Mouse (Mus musculus) cortical plate, adult 2 months (tissue): ENCODE measurements around the gene Hist4h4. TPM values are rescaled to one million over a fixed set of nuclear protein-coding genes. Genes with fewer than 3 reads are reported as not detected.
A peak's percentile ranks its signal among the peaks of the same experiment; 100 is the strongest.
"Not testable (repeated sequence)": the region's sequence is repeated elsewhere in the genome, so short reads cannot be mapped to it uniquely, and the experiment has no call there.

Experiments used
- H3K27ac ChIP-seq: fragments of 200-500 bp; 2 replicates; pipeline ENCODE4 v1.5.1; 2012; ENCODE audit warnings: low read length, control low read depth, inconsistent platforms; ENCODE audit not compliant: insufficient read depth
- H3K4me1 ChIP-seq: fragments of 200-500 bp; 2 replicates; pipeline ENCODE4 v1.6.1; 2011; ENCODE audit warnings: low read length; ENCODE audit not compliant: control insufficient read depth, insufficient read depth
- H3K4me3 ChIP-seq: fragments of 200-500 bp; 2 replicates; pipeline ENCODE4 v1.5.1; 2011; ENCODE audit warnings: mild to moderate bottlenecking, low read length, control low read depth; ENCODE audit not compliant: insufficient read depth
- CTCF ChIP-seq: fragments of 200-500 bp; IDR thresholded peaks from 2 replicates; pipeline ENCODE4 v1.5.1; 2011; ENCODE audit warnings: mild to moderate bottlenecking, control low read depth, low read length; ENCODE audit not compliant: insufficient read depth; ENCODE audit errors: extremely low read depth
- POLR2A ChIP-seq: fragments of 200-500 bp; IDR thresholded peaks from 2 replicates; pipeline ENCODE4 v1.6.1; 2011; ENCODE audit warnings: mild to moderate bottlenecking, low read length, control low read depth; ENCODE audit not compliant: insufficient read depth; ENCODE audit errors: extremely low read depth
- polyA plus RNA-seq: library from polyadenylated mRNA; depleted of rRNA; stranded (reverse); fragments of >200 nt; gene quantifications from 2 replicates; pipeline ENCODE4 v1.2.3, GENCODE M21; 2012

Gene Hist4h4
- polyA plus RNA-seq, 1 experiment, result 1.1 TPM

GRCm38 (mm10) chr6:136806819-136807218 is 2.6 kb upstream of the Hist4h4 start:
- TF ChIP-seq POLR2A, result no peak
- no peak for TF ChIP-seq CTCF
- no peak overlapping the region for H3K4me3 ChIP-seq
- no peaks in the 10 kb centered on the region for H3K4me1 ChIP-seq
- no peak overlapping the region for H3K27ac ChIP-seq

- H3K4me3 ChIP-seq, result no peak overlapping the region
- TF ChIP-seq POLR2A, result no peak
- TF ChIP-seq CTCF, result no peak
- no peak overlapping the region for H3K27ac ChIP-seq
- no peaks in the 10 kb centered on the region for H3K4me1 ChIP-seq
Observed at GRCm38 (mm10) chr6:136805409-136805775, 1.2 kb upstream of the Hist4h4 start.

GRCm38 (mm10) chr6:136804705-136805408 is 642 bp upstream of the Hist4h4 start:
- Histone ChIP-seq H3K27ac (no peak overlapping the region; the same call in 1 of the 2 replicates), H3K4me1 (no peaks in the 10 kb centered on the region), H3K4me3 (peak overlapping the region; percentile 88; the same call in 1 of the 2 replicates)
- no peak for TF ChIP-seq POLR2A
- no peak for TF ChIP-seq CTCF

GRCm38 (mm10) chr6:136803093-136803738 is 999 bp downstream of the Hist4h4 start:
- H3K27ac ChIP-seq, result no peak overlapping the region
- TF ChIP-seq POLR2A (no peak), CTCF (no peak)
- peak overlapping the region; percentile 88 for H3K4me3 ChIP-seq
- H3K4me1 ChIP-seq, result no peaks in the 10 kb centered on the region

- Histone ChIP-seq H3K27ac (no peak overlapping the region), H3K4me3 (no peak overlapping the region), H3K4me1 (no peaks in the 10 kb centered on the region)
- TF ChIP-seq CTCF, result no peak
- no peak for TF ChIP-seq POLR2A
Observed at GRCm38 (mm10) chr6:136801274-136801673, 2.9 kb downstream of the Hist4h4 start.

- Histone ChIP-seq H3K4me3 (no peak overlapping the region), H3K4me1 (no peaks in the 10 kb centered on the region), H3K27ac (no peak overlapping the region)
- TF ChIP-seq POLR2A (no peak), CTCF (no peak)
Observed at GRCm38 (mm10) chr6:136800710-136801109, 3.5 kb downstream of the Hist4h4 start.

GRCm38 (mm10) chr6:136797874-136798693 is 6.1 kb downstream of the Hist4h4 start:
- not testable (repeated sequence) for H3K4me1 ChIP-seq, H3K27ac ChIP-seq, H3K4me3 ChIP-seq

- H3K27ac ChIP-seq, result no peak overlapping the region
- H3K4me1 ChIP-seq, result no peaks in the 10 kb centered on the region
- no peak overlapping the region for H3K4me3 ChIP-seq
- TF ChIP-seq CTCF, result no peak
- no peak for TF ChIP-seq POLR2A
Observed at GRCm38 (mm10) chr6:136795850-136796249, 8.4 kb downstream of the Hist4h4 start.

- Histone ChIP-seq H3K4me1 (no peaks in the 10 kb centered on the region), H3K27ac (no peak overlapping the region), H3K4me3 (no peak overlapping the region)
- TF ChIP-seq CTCF, result no peak
- no peak for TF ChIP-seq POLR2A
Observed at GRCm38 (mm10) chr6:136795110-136795509, 9.1 kb downstream of the Hist4h4 start.

- no peak overlapping the region for H3K27ac ChIP-seq
- H3K4me1 ChIP-seq, result no peaks in the 10 kb centered on the region
- TF ChIP-seq CTCF, result no peak
- no peak for TF ChIP-seq POLR2A
- H3K4me3 ChIP-seq, result no peak overlapping the region
Observed at GRCm38 (mm10) chr6:136793831-136794525, 10.2 kb downstream of the Hist4h4 start.
